Mouse (Mus musculus) ES-E14 (cell line): ENCODE data around the gene Eef1a1. TPM values are rescaled to one million over a fixed set of nuclear protein-coding genes. Genes with fewer than 3 reads are reported as not detected.
A peak's percentile ranks its signal among the peaks of the same experiment; 100 is the strongest.

Experiments used
- DNase-seq: peaks from one replicate; pipeline ENCODE4 v3.0.0-alpha.2; 2013; ENCODE audit warnings: low read depth, low spot score
- H3K27ac ChIP-seq: 2 replicates; pipeline ENCODE4 v1.5.1; 2012; ENCODE audit warnings: low read depth, mild to moderate bottlenecking, low read length, moderate library complexity, mixed read lengths; ENCODE audit not compliant: poor library complexity, insufficient read depth, severe bottlenecking
- H3K36me3 ChIP-seq: 2 replicates; pipeline ENCODE4 v1.6.1; 2012; ENCODE audit warnings: mild to moderate bottlenecking, low read length, moderate library complexity, mixed read lengths; ENCODE audit not compliant: control insufficient read depth, poor library complexity, insufficient read depth, severe bottlenecking
- H3K4me1 ChIP-seq, 2 experiments: fragments of 150-350 bp in 1 of 2; sonication (generic) in 1 of 2; 2 replicates each; pipeline ENCODE4 v1.6.1; 2012; ENCODE audit warnings: low read length in 2 of 2, mild to moderate bottlenecking in 1 of 2, mixed read lengths in 1 of 2; ENCODE audit not compliant: control insufficient read depth in 2 of 2, insufficient read depth in 2 of 2, poor library complexity in 1 of 2
- H3K4me3 ChIP-seq, 2 experiments: fragments of 150-350 bp in 1 of 2; sonication (generic) in 1 of 2; 2 replicates each; pipeline ENCODE4 v1.5.1; 2012; ENCODE audit warnings: low read length in 2 of 2, low read depth in 1 of 2, mild to moderate bottlenecking in 1 of 2, mixed read lengths in 1 of 2; ENCODE audit not compliant: insufficient read depth in 1 of 2, poor library complexity in 1 of 2, severe bottlenecking in 1 of 2
- H3K9ac ChIP-seq: 2 replicates; pipeline ENCODE4 v1.6.1; 2012; ENCODE audit warnings: low read depth, mild to moderate bottlenecking, low read length, mixed read lengths; ENCODE audit not compliant: poor library complexity, insufficient read depth, severe bottlenecking
- H3K9me3 ChIP-seq: fragments of 150-350 bp; sonication (generic); 2 replicates; pipeline ENCODE4 v1.6.1; 2012; ENCODE audit warnings: low read depth, mild to moderate bottlenecking, low read length; ENCODE audit not compliant: control insufficient read depth, insufficient read depth
- CHD2 ChIP-seq: IDR thresholded peaks from 2 replicates; pipeline ENCODE4 v1.6.1; 2014; ENCODE audit warnings: mild to moderate bottlenecking, low read depth, low read length, inconsistent platforms
- HCFC1 ChIP-seq: IDR thresholded peaks from 2 replicates; pipeline ENCODE4 v1.6.1; 2012; ENCODE audit warnings: low read length, inconsistent platforms, borderline replicate concordance; ENCODE audit not compliant: insufficient read depth
- MAFK ChIP-seq: IDR thresholded peaks from 2 replicates; pipeline ENCODE4 v1.6.1; 2014; ENCODE audit warnings: mild to moderate bottlenecking, low read depth, low read length, inconsistent platforms; ENCODE audit not compliant: insufficient read depth
- ZC3H11A ChIP-seq: IDR thresholded peaks from 2 replicates; pipeline ENCODE4 v1.6.1; 2012; ENCODE audit warnings: low read depth, mild to moderate bottlenecking, inconsistent platforms, low read length, borderline replicate concordance
- ZNF384 ChIP-seq: IDR thresholded peaks from 2 replicates; pipeline ENCODE4 v1.6.1; 2012; ENCODE audit warnings: low read depth, low read length, inconsistent platforms
- in situ Hi-C, 2 experiments: fragments of 600-800 bp; cut with MboI; formaldehyde crosslinking; loops; one replicate each; pipeline ENCODE4 v1.15.1; 2025; ENCODE audit warnings: low sequenced_read_pairs in 2 of 2, inconsistent platforms in 1 of 2; ENCODE audit not compliant: unreplicated experiment in 2 of 2
- total RNA-seq: library from RNA; depleted of rRNA; stranded (reverse); fragments of 300-350 nt; gene quantifications from 2 replicates; pipeline ENCODE4 v1.2.3, GENCODE M21; 2012

The Eef1a1 gene
- total RNA-seq, 1 experiment, result 10,869 TPM

- in situ Hi-C loops, result no loop called here
Observed at GRCm38 (mm10) chr9:78533296-78533935, 44.5 kb upstream of the Eef1a1 start.

GRCm38 (mm10) chr9:78532341-78532819, 43.4 kb upstream of the Eef1a1 start:
- Histone ChIP-seq H3K36me3 (no peaks in the 10 kb centered on the region), H3K9ac (no peak overlapping the region), H3K27ac (no peak overlapping the region), H3K4me3 (no peak overlapping the region), H3K4me1 (peaks cover 2 to 7% of the 10 kb centered on the region in 2 experiments; a peak in 2 of 4 replicates), H3K9me3 (no peaks in the 10 kb centered on the region)
- in situ Hi-C loops, result no loop called here
- DNase-seq, result no peak
- TF ChIP-seq CHD2 (no peak), ZNF384 (no peak), MAFK (no peak), ZC3H11A (no peak), HCFC1 (no peak)

More at GRCm38 (mm10) chr9:78533296-78533935, 44.5 kb upstream of the Eef1a1 start:
- Histone ChIP-seq H3K27ac (no peak overlapping the region), H3K36me3 (no peaks in the 10 kb centered on the region), H3K9me3 (no peaks in the 10 kb centered on the region), H3K4me3 (no peak overlapping the region), H3K9ac (no peak overlapping the region), H3K4me1 (peaks cover 1 to 5% of the 10 kb centered on the region in 2 experiments; a peak in 2 of 4 replicates)
- TF ChIP-seq ZNF384 (no peak), CHD2 (no peak), HCFC1 (no peak), ZC3H11A (no peak), MAFK (no peak)
- no peak for DNase-seq

DNA sequence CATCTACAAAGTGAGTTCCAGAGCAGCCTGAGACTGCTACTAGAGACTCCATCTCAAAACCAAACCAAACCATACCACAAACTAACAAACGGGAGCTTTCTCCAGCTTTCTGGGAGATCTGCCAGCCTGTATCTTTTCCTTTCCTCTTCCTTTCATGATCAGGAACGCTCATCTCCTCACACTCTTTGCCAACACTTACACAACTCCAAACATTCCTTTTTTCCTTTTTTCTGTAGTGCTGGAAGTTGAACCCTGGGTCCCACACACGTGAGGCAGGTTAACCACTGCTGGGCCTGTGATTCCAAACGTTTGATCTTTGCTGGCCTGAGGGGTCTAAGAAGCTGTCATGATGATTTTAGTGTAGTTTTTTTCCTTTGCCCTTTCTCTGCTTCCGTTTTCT, 42.9 kb upstream of the Eef1a1 start:
- TF ChIP-seq ZNF384, result no peak
- no peak for TF ChIP-seq ZC3H11A
- TF ChIP-seq HCFC1, result no peak
- TF ChIP-seq MAFK, result no peak
- no peak for TF ChIP-seq CHD2
- DNase-seq, result no peak
- H3K27ac ChIP-seq, result no peak overlapping the region
- no peak overlapping the region for H3K9ac ChIP-seq
- no peak overlapping the region for H3K4me3 ChIP-seq
- in situ Hi-C loops, result no loop called here
- no peaks in the 10 kb centered on the region for H3K36me3 ChIP-seq
- H3K9me3 ChIP-seq, result no peaks in the 10 kb centered on the region
- H3K4me1 ChIP-seq, result peaks cover 3 to 8% of the 10 kb centered on the region in 2 experiments; a peak in 3 of 4 replicates

GRCm38 (mm10) chr9:78527767-78528381, 38.9 kb upstream of the Eef1a1 start:
- DNase-seq, result no peak
- in situ Hi-C loops, result no loop called here
- TF ChIP-seq CHD2 (no peak), HCFC1 (no peak), MAFK (no peak), ZC3H11A (no peak)
- H3K4me1 ChIP-seq, result peaks cover 7 to 13% of the 10 kb centered on the region in 2 experiments
- peak overlapping the region; percentile 52 to 63 for H3K4me3 ChIP-seq
- H3K9ac ChIP-seq, result peak overlapping the region; percentile 82
- H3K27ac ChIP-seq, result peak overlapping the region; percentile 98
- H3K9me3 ChIP-seq, result no peaks in the 10 kb centered on the region
- peaks cover 9% of the 10 kb centered on the region for H3K36me3 ChIP-seq

GRCm38 (mm10) chr9:78527301-78527761, 38.4 kb upstream of the Eef1a1 start:
- Histone ChIP-seq H3K9ac (peak overlapping the region; percentile 70), H3K36me3 (peaks cover 12% of the 10 kb centered on the region), H3K9me3 (no peaks in the 10 kb centered on the region), H3K4me3 (peak overlapping the region; percentile 48 to 63), H3K4me1 (peaks cover 7 to 13% of the 10 kb centered on the region in 2 experiments), H3K27ac (peak overlapping the region; percentile 98)
- TF ChIP-seq CHD2 (peak; percentile 4; the same call in 1 of the 2 replicates), ZNF384 (no peak), HCFC1 (peak; percentile 49; the same call in 1 of the 2 replicates), MAFK (no peak), ZC3H11A (no peak)
- in situ Hi-C loops, result no loop called here
- DNase-seq, result peak; percentile 84
